Mouse (Mus musculus) erythroblast, embryonic 14.5 days (primary cell): Measurements from ENCODE around the gene Runx2.

ENCODE experiments used
- GATA1 ChIP-seq: IDR thresholded peaks from 2 replicates; pipeline ENCODE4 v1.6.1; 2012; ENCODE audit warnings: low read length, inconsistent platforms, mixed read lengths
- TAL1 ChIP-seq: IDR thresholded peaks from 3 replicates; pipeline ENCODE4 v1.6.1; 2012; ENCODE audit warnings: low read length, inconsistent platforms, mixed read lengths

- TF ChIP-seq TAL1: no peak
- TF ChIP-seq GATA1: no peak
These were observed 144.6 kb downstream of the Runx2 start for GRCm38 (mm10) chr17:44669985-44670384.
